Mouse (Mus musculus): ENCODE results near the gene Rsph1.

Gene Rsph1

GRCm38 (mm10) chr17:31276922-31277918 lies at the start of gene Rsph1:
TSS of gene Rsph1 (minus strand) at chr17:31277383.
- peak; percentile 100 for DNase-seq (ENCODE audit: low spot score in 2 of 2)

- no peak for DNase-seq (ENCODE audit: low spot score in 2 of 2)
Measured at GRCm38 (mm10) chr17:31326220-31326852, 49.2 kb upstream of the Rsph1 start.

- no peak for DNase-seq (ENCODE audit: low spot score in 2 of 2)
Measured at GRCm38 (mm10) chr17:31325451-31326219, 48.5 kb upstream of the Rsph1 start.

GRCm38 (mm10) chr17:31324227-31324626 lies 47.0 kb upstream of the Rsph1 start:
- DNase-seq (ENCODE audit: low spot score in 2 of 2), result no peak

GRCm38 (mm10) chr17:31323379-31323778 lies 46.2 kb upstream of the Rsph1 start:
- DNase-seq (ENCODE audit: low spot score in 2 of 2), result no peak

GRCm38 (mm10) chr17:31322446-31322845 lies 45.3 kb upstream of the Rsph1 start:
- no peak for DNase-seq (ENCODE audit: low spot score in 2 of 2)

GRCm38 (mm10) chr17:31321425-31321824 lies 44.2 kb upstream of the Rsph1 start:
- DNase-seq (ENCODE audit: low spot score in 2 of 2), result peak; percentile 80 to 94

GRCm38 (mm10) chr17:31318906-31319767 lies 42.0 kb upstream of the Rsph1 start:
- no peak for DNase-seq (ENCODE audit: low spot score in 2 of 2)

GRCm38 (mm10) chr17:31317521-31318272 lies 40.5 kb upstream of the Rsph1 start:
- DNase-seq (ENCODE audit: low spot score in 2 of 2), result no peak

GRCm38 (mm10) chr17:31316998-31317397 lies 39.8 kb upstream of the Rsph1 start:
- no peak for DNase-seq (ENCODE audit: low spot score in 2 of 2)

- DNase-seq (ENCODE audit: low spot score in 2 of 2), result no peak
Measured at GRCm38 (mm10) chr17:31315993-31316392, 38.8 kb upstream of the Rsph1 start.

GRCm38 (mm10) chr17:31315046-31315792 lies 38.0 kb upstream of the Rsph1 start:
- DNase-seq (ENCODE audit: low spot score in 2 of 2), result no peak

GRCm38 (mm10) chr17:31312648-31313047 lies 35.5 kb upstream of the Rsph1 start:
- no peak for DNase-seq (ENCODE audit: low spot score in 2 of 2)

- DNase-seq (ENCODE audit: low spot score in 2 of 2), result no peak
Measured at GRCm38 (mm10) chr17:31311047-31311446, 33.9 kb upstream of the Rsph1 start.

- no peak for DNase-seq (ENCODE audit: low spot score in 2 of 2)
Measured at GRCm38 (mm10) chr17:31309281-31309793, 32.2 kb upstream of the Rsph1 start.

GRCm38 (mm10) chr17:31308291-31308816 lies 31.2 kb upstream of the Rsph1 start:
- DNase-seq (ENCODE audit: low spot score in 2 of 2), result no peak

- DNase-seq (ENCODE audit: low spot score in 2 of 2), result no peak
Measured at GRCm38 (mm10) chr17:31307756-31308155, 30.6 kb upstream of the Rsph1 start.

GRCm38 (mm10) chr17:31305776-31306120 lies 28.6 kb upstream of the Rsph1 start:
- DNase-seq (ENCODE audit: low spot score in 2 of 2), result no peak

Data from frontal cortex, postnatal 36 days (tissue).